Mouse (Mus musculus): ENCODE data around the gene Rab37. TPM values are rescaled to one million over a fixed set of nuclear protein-coding genes. Genes with fewer than 3 reads are reported as not detected.

The Rab37 gene
- polyA plus RNA-seq, 1 experiment from 2014 or later: 3.1 TPM

DNA sequence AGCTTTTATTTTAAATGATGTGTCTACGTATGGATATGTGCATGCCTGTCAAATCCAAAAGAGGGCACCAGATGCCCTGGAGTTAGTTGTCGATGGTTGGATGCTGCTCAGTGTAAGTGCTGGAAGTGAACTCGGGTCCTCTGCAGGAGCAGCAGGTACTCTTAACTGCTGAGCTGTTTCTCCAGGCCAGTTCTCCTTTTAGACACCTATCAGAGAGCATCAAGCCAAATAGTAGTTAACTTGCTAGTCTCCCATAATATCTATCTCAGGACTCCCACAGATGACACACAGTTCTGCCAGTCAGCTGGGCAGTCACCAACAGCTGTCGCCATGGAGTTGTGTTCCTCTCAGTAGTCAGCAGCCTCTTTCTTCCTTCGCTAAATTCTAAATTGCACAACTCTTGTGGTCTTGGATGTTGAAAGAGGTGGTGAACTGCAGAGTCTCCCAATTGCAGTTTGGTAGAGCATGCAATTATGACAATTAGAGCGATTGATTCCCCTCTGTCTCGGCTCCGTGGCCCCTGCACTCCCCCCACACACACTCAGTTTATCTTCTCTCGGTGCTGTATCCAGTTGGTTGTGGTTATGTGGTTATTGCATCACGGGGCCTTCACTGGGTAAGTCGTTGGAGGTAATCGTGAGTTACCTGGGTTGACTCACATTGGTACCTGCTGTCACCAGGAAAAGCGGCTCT lies 97.5 kb downstream of the Rab37 start:
- Histone ChIP-seq H3K27me3 (ENCODE audit: insufficient read depth, low read length) (no peaks in the 10 kb centered on the region), H3K4me2 (ENCODE audit: low read depth, low read length) (peak overlapping the region; percentile 97), H3K27ac (ENCODE audit: low read depth) (peak overlapping the region; percentile 88), H3K4me1 (ENCODE audit: insufficient read depth) (peaks cover 25% of the 10 kb centered on the region), H3K36me3 (replicated peaks; ENCODE audit: insufficient read depth, low read length) (peaks cover 4% of the 10 kb centered on the region; the same call in 1 of the 2 replicates), H3K9ac (replicated peaks) (0 out of 2 replicates have a peak overlapping the region, but pooled peaks have one; percentile 11), H3K9me3 (ENCODE audit: low read length) (no peaks in the 10 kb centered on the region), H3K4me3 (ENCODE audit: low read depth, low read length) (0 out of 2 replicates have a peak overlapping the region, but pooled peaks have one; percentile 6)
- TF ChIP-seq EP300 (IDR thresholded peaks at IDR 0.05; ENCODE audit: low read depth) (0 out of 2 replicates have a peak, but pooled peaks have one; percentile 11), CTCF (IDR thresholded peaks at IDR 0.05; ENCODE audit: low read depth) (no peak)
- 43% methylated on average over 13 of the region's 13 CpGs for WGBS (ENCODE audit: insufficient replicate concordance)
- ATAC-seq (no peak), DNase-seq (peak; percentile 32)

DNA sequence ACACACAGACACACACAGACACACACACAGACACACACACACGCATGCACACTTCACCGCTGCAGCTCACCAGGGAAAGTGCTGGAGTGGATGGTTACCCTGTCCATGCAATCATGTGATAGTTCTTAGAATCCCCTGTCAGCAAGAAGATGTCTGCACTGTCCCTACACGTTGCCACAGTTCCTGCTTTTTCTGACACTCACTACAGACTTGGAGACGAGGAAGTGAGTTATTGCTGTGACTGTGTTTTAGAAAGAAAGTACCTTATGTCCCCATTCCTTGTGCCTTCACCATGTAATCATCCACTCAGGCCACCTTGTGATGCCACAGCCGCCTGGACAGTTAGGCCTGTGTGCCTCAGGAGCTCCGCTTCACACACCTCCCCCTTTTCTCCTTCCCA lies 98.1 kb downstream of the Rab37 start:
- Histone ChIP-seq H3K4me3 (ENCODE audit: low read depth, low read length) (0 out of 2 replicates have a peak overlapping the region, but pooled peaks have one; percentile 6), H3K27me3 (ENCODE audit: insufficient read depth, low read length) (no peaks in the 10 kb centered on the region), H3K36me3 (replicated peaks; ENCODE audit: insufficient read depth, low read length) (peaks cover 4% of the 10 kb centered on the region; the same call in 1 of the 2 replicates), H3K4me1 (ENCODE audit: insufficient read depth) (peaks cover 25% of the 10 kb centered on the region), H3K27ac (ENCODE audit: low read depth) (peak overlapping the region; percentile 88), H3K9ac (replicated peaks) (0 out of 2 replicates have a peak overlapping the region, but pooled peaks have one; percentile 11), H3K4me2 (ENCODE audit: low read depth, low read length) (peak overlapping the region; percentile 34), H3K9me3 (ENCODE audit: low read length) (no peaks in the 10 kb centered on the region)
- 62% methylated on average over 6 of the region's 6 CpGs for WGBS (ENCODE audit: insufficient replicate concordance)
- peak; percentile 12 for ATAC-seq
- TF ChIP-seq CTCF (IDR thresholded peaks at IDR 0.05; ENCODE audit: low read depth) (no peak), EP300 (IDR thresholded peaks at IDR 0.05; ENCODE audit: low read depth) (no peak)
- no peak for DNase-seq

GRCm38 (mm10) chr11:115192180-115192579 lies 100.9 kb downstream of the Rab37 start:
- no peak overlapping the region for H3K4me3 ChIP-seq (ENCODE audit: low read depth, low read length)
- no peaks in the 10 kb centered on the region for H3K27me3 ChIP-seq (ENCODE audit: insufficient read depth, low read length)
- peak; percentile 77 for DNase-seq
- peaks cover 4% of the 10 kb centered on the region; the same call in 1 of the 2 replicates for H3K36me3 ChIP-seq (replicated peaks; ENCODE audit: insufficient read depth, low read length)
- H3K9me3 ChIP-seq (ENCODE audit: low read length): no peaks in the 10 kb centered on the region
- peaks cover 19% of the 10 kb centered on the region for H3K4me1 ChIP-seq (ENCODE audit: insufficient read depth)
- H3K9ac ChIP-seq (replicated peaks): 0 out of 2 replicates have a peak overlapping the region, but pooled peaks have one; percentile 44
- 19% methylated on average over 9 of the region's 9 CpGs for WGBS (ENCODE audit: insufficient replicate concordance)
- no peak for TF ChIP-seq EP300 (IDR thresholded peaks at IDR 0.05; ENCODE audit: low read depth)
- no peak for TF ChIP-seq CTCF (IDR thresholded peaks at IDR 0.05; ENCODE audit: low read depth)
- H3K4me2 ChIP-seq (ENCODE audit: low read depth, low read length): peak overlapping the region; percentile 48
- no peak for ATAC-seq
- peak overlapping the region; percentile 75 for H3K27ac ChIP-seq (ENCODE audit: low read depth)

GRCm38 (mm10) chr11:115194693-115195092 lies 103.5 kb downstream of the Rab37 start:
- H3K36me3 ChIP-seq (replicated peaks; ENCODE audit: insufficient read depth, low read length): peaks cover 11% of the 10 kb centered on the region; the same call in 1 of the 2 replicates
- H3K9ac ChIP-seq (replicated peaks): no peak overlapping the region
- no peak overlapping the region for H3K4me2 ChIP-seq (ENCODE audit: low read depth, low read length)
- ATAC-seq: no peak
- 50% methylated on average over 6 of the region's 6 CpGs for WGBS (ENCODE audit: insufficient replicate concordance)
- peaks cover 11% of the 10 kb centered on the region for H3K4me1 ChIP-seq (ENCODE audit: insufficient read depth)
- no peaks in the 10 kb centered on the region for H3K27me3 ChIP-seq (ENCODE audit: insufficient read depth, low read length)
- H3K9me3 ChIP-seq (ENCODE audit: low read length): no peaks in the 10 kb centered on the region
- H3K4me3 ChIP-seq (ENCODE audit: low read depth, low read length): no peak overlapping the region
- TF ChIP-seq EP300 (IDR thresholded peaks at IDR 0.05; ENCODE audit: low read depth): no peak
- TF ChIP-seq CTCF (IDR thresholded peaks at IDR 0.05; ENCODE audit: low read depth): no peak
- no peak for DNase-seq
- no peak overlapping the region for H3K27ac ChIP-seq (ENCODE audit: low read depth)

GRCm38 (mm10) chr11:115195933-115196332 lies 104.7 kb downstream of the Rab37 start:
- H3K4me2 ChIP-seq (ENCODE audit: low read depth, low read length): no peak overlapping the region
- TF ChIP-seq CTCF (IDR thresholded peaks at IDR 0.05; ENCODE audit: low read depth) (no peak), EP300 (IDR thresholded peaks at IDR 0.05; ENCODE audit: low read depth) (no peak)
- H3K9me3 ChIP-seq (ENCODE audit: low read length): no peaks in the 10 kb centered on the region
- no peaks in the 10 kb centered on the region for H3K27me3 ChIP-seq (ENCODE audit: insufficient read depth, low read length)
- H3K9ac ChIP-seq (replicated peaks): no peak overlapping the region
- no peak for ATAC-seq
- no peak for DNase-seq
- peaks cover 11% of the 10 kb centered on the region for H3K4me1 ChIP-seq (ENCODE audit: insufficient read depth)
- peaks cover 13% of the 10 kb centered on the region for H3K36me3 ChIP-seq (replicated peaks; ENCODE audit: insufficient read depth, low read length)
- no peak overlapping the region for H3K27ac ChIP-seq (ENCODE audit: low read depth)
- WGBS (ENCODE audit: insufficient replicate concordance): 55% methylated on average over 5 of the region's 5 CpGs
- no peak overlapping the region for H3K4me3 ChIP-seq (ENCODE audit: low read depth, low read length)

- Histone ChIP-seq H3K27me3 (ENCODE audit: insufficient read depth, low read length) (no peaks in the 10 kb centered on the region), H3K9me3 (ENCODE audit: low read length) (no peaks in the 10 kb centered on the region), H3K27ac (ENCODE audit: low read depth) (no peak overlapping the region), H3K36me3 (replicated peaks; ENCODE audit: insufficient read depth, low read length) (peaks cover 23% of the 10 kb centered on the region), H3K9ac (replicated peaks) (no peak overlapping the region), H3K4me1 (ENCODE audit: insufficient read depth) (peaks cover under 1% of the 10 kb centered on the region), H3K4me3 (ENCODE audit: low read depth, low read length) (no peak overlapping the region), H3K4me2 (ENCODE audit: low read depth, low read length) (no peak overlapping the region)
- WGBS (ENCODE audit: insufficient replicate concordance): 71% methylated on average over 8 of the region's 8 CpGs
- TF ChIP-seq EP300 (IDR thresholded peaks at IDR 0.05; ENCODE audit: low read depth) (no peak), CTCF (IDR thresholded peaks at IDR 0.05; ENCODE audit: low read depth) (no peak)
- DNase-seq (no peak), ATAC-seq (no peak)
Observed at GRCm38 (mm10) chr11:115197558-115197957, 106.3 kb downstream of the Rab37 start.

Data from liver, postnatal 0 days (tissue).